Mouse (Mus musculus): ENCODE results near the gene Ccr8. TPM values are rescaled to one million over a fixed set of nuclear protein-coding genes. Genes with fewer than 3 reads are reported as not detected.

Ccr8 gene
- polyA plus RNA-seq, 1 experiment from 2014 or later, result 0.79 TPM

- H3K27me3 ChIP-seq, result no peaks in the 10 kb centered on the region
- no peak overlapping the region for H3K4me2 ChIP-seq
- no peak for ATAC-seq (ENCODE audit: borderline replicate concordance, extremely low read depth, low FRiP score, low TSS enrichment)
- H3K27ac ChIP-seq, result no peak overlapping the region
- no peaks in the 10 kb centered on the region for H3K9me3 ChIP-seq
- H3K9ac ChIP-seq, result no peak overlapping the region
- H3K4me3 ChIP-seq, result no peak overlapping the region
- H3K4me1 ChIP-seq, result no peaks in the 10 kb centered on the region
- 17% methylated on average over 3 of the region's 3 CpGs for WGBS
- H3K36me3 ChIP-seq, result no peaks in the 10 kb centered on the region
Observed at GRCm38 (mm10) chr9:120073169-120073568, 18.7 kb upstream of the Ccr8 start.

DNA sequence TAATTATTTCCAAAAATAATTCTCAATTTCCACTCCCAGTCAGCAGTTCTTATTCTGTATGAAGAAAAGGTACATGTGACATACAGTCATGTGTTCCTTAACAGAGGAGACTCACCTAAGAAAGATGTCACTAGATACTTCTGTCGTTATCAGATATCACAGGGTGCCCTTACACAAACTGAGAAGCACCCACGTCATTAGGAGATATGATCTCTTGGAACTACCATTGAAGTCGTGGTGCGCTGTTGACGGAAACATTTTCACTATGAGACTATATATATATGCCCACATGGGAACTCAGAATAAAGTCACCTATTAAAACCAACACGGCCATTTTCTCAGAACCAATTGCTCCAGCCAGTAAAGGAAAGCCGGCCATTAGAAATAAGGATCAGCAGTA lies 17.4 kb upstream of the Ccr8 start:
- ATAC-seq (ENCODE audit: borderline replicate concordance, extremely low read depth, low FRiP score, low TSS enrichment), result no peak
- no peaks in the 10 kb centered on the region for H3K36me3 ChIP-seq
- H3K4me3 ChIP-seq, result no peak overlapping the region
- no peaks in the 10 kb centered on the region for H3K27me3 ChIP-seq
- 78% methylated on average over 7 of the region's 7 CpGs for WGBS
- H3K4me1 ChIP-seq, result no peaks in the 10 kb centered on the region
- H3K9ac ChIP-seq, result no peak overlapping the region
- no peak overlapping the region for H3K27ac ChIP-seq
- H3K4me2 ChIP-seq, result no peak overlapping the region
- H3K9me3 ChIP-seq, result no peaks in the 10 kb centered on the region

GRCm38 (mm10) chr9:120078241-120078640 lies 13.7 kb upstream of the Ccr8 start:
- Histone ChIP-seq H3K36me3 (no peaks in the 10 kb centered on the region), H3K9ac (no peak overlapping the region), H3K9me3 (no peaks in the 10 kb centered on the region), H3K4me2 (no peak overlapping the region), H3K4me3 (no peak overlapping the region), H3K27ac (no peak overlapping the region), H3K27me3 (no peaks in the 10 kb centered on the region), H3K4me1 (no peaks in the 10 kb centered on the region)
- WGBS, result 69% methylated on average over 3 of the region's 3 CpGs
- ATAC-seq (ENCODE audit: borderline replicate concordance, extremely low read depth, low FRiP score, low TSS enrichment), result no peak

DNA sequence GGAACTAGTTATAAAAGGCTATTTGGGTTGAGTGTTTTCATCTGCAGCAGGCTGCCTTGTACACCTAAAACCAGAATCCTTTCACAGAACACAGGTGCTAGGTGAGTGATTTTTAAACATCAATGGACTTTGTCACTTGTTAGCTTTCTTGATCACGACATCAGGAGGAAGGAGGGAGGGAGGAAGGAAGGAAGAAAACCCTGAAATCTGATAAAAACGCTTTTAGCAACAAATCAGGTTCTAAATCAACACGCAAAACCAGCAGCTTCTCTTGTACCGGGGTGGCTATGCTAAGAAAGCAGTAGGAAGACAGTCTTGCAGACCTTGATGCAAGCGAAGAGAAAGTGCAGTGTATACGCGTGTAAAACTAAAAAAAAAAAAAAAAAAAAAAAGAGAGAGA lies 12.0 kb upstream of the Ccr8 start:
- no peak for ATAC-seq (ENCODE audit: borderline replicate concordance, extremely low read depth, low FRiP score, low TSS enrichment)
- no peaks in the 10 kb centered on the region for H3K9me3 ChIP-seq
- H3K36me3 ChIP-seq, result no peaks in the 10 kb centered on the region
- H3K9ac ChIP-seq, result no peak overlapping the region
- no peaks in the 10 kb centered on the region for H3K4me1 ChIP-seq
- no peak overlapping the region for H3K27ac ChIP-seq
- no peak overlapping the region for H3K4me2 ChIP-seq
- 58% methylated on average over 7 of the region's 7 CpGs for WGBS
- H3K4me3 ChIP-seq, result no peak overlapping the region
- H3K27me3 ChIP-seq, result no peaks in the 10 kb centered on the region

- no peak overlapping the region for H3K4me3 ChIP-seq
- H3K4me2 ChIP-seq, result no peak overlapping the region
- H3K9ac ChIP-seq, result no peak overlapping the region
- H3K36me3 ChIP-seq, result no peaks in the 10 kb centered on the region
- H3K27me3 ChIP-seq, result no peaks in the 10 kb centered on the region
- H3K27ac ChIP-seq, result no peak overlapping the region
- WGBS, result 68% methylated on average over 8 of the region's 8 CpGs
- no peak for ATAC-seq (ENCODE audit: borderline replicate concordance, extremely low read depth, low FRiP score, low TSS enrichment)
- H3K9me3 ChIP-seq, result no peaks in the 10 kb centered on the region
- no peaks in the 10 kb centered on the region for H3K4me1 ChIP-seq
Observed at GRCm38 (mm10) chr9:120080546-120081108, 11.3 kb upstream of the Ccr8 start.

- no peaks in the 10 kb centered on the region for H3K36me3 ChIP-seq
- no peaks in the 10 kb centered on the region for H3K9me3 ChIP-seq
- no peak overlapping the region for H3K27ac ChIP-seq
- no peak overlapping the region for H3K4me2 ChIP-seq
- no peak overlapping the region for H3K4me3 ChIP-seq
- WGBS, result 71% methylated on average over 6 of the region's 6 CpGs
- no peaks in the 10 kb centered on the region for H3K4me1 ChIP-seq
- no peaks in the 10 kb centered on the region for H3K27me3 ChIP-seq
- no peak for ATAC-seq (ENCODE audit: borderline replicate concordance, extremely low read depth, low FRiP score, low TSS enrichment)
- H3K9ac ChIP-seq, result no peak overlapping the region
Observed at GRCm38 (mm10) chr9:120081247-120081646, 10.7 kb upstream of the Ccr8 start.

- no peak for ATAC-seq (ENCODE audit: borderline replicate concordance, extremely low read depth, low FRiP score, low TSS enrichment)
- H3K9ac ChIP-seq, result no peak overlapping the region
- WGBS, result 72% methylated on average over 5 of the region's 5 CpGs
- no peaks in the 10 kb centered on the region for H3K4me1 ChIP-seq
- H3K4me2 ChIP-seq, result no peak overlapping the region
- H3K9me3 ChIP-seq, result no peaks in the 10 kb centered on the region
- H3K4me3 ChIP-seq, result no peak overlapping the region
- no peak overlapping the region for H3K27ac ChIP-seq
- H3K36me3 ChIP-seq, result no peaks in the 10 kb centered on the region
- no peaks in the 10 kb centered on the region for H3K27me3 ChIP-seq
Observed at GRCm38 (mm10) chr9:120081967-120082366, 9.9 kb upstream of the Ccr8 start.

- Histone ChIP-seq H3K4me3 (no peak overlapping the region), H3K36me3 (no peaks in the 10 kb centered on the region), H3K9me3 (no peaks in the 10 kb centered on the region), H3K4me1 (no peaks in the 10 kb centered on the region), H3K27ac (no peak overlapping the region), H3K9ac (no peak overlapping the region), H3K27me3 (no peaks in the 10 kb centered on the region), H3K4me2 (no peak overlapping the region)
- 83% methylated on average over 4 of the region's 4 CpGs for WGBS
- no peak for ATAC-seq (ENCODE audit: borderline replicate concordance, extremely low read depth, low FRiP score, low TSS enrichment)
Observed at GRCm38 (mm10) chr9:120082691-120083090, 9.2 kb upstream of the Ccr8 start.

DNA sequence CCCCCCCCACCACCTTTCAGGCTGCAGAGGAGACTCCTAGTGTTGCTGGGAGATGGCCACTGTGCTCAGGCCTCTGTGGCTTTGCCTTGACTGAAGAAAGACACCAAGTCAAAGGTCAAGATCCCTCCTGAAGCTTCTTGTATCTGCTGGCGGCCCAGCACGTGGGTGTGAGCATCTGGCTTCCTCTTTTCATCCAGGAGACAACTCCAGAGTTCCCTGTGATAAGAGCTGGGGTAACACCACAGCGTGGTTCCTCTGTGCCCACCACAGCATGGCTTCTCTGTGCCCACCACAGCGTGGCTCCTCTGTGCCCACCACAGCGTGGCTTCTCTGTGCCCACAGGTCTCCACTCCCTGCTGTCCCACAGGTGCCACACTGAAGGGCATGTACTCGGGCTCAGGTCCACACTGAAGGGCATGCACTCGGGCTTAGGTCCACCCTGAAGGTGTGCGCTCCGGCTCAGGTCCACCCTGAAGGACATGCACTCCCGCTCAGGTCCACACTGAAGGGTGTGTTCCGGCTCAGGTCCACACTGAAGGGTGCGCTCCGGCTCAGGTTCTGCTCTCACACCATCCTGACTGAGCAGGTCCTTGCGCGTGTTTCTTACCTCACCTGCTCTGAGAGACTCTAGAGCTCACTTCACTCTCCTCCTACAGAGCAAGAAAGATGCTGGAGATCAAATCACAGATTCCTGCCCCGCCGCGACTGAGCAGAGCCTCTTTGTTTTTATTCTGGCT lies 8.6 kb upstream of the Ccr8 start:
- H3K9ac ChIP-seq, result no peak overlapping the region
- H3K27ac ChIP-seq, result no peak overlapping the region
- ATAC-seq (ENCODE audit: borderline replicate concordance, extremely low read depth, low FRiP score, low TSS enrichment), result no peak
- H3K27me3 ChIP-seq, result no peaks in the 10 kb centered on the region
- H3K4me3 ChIP-seq, result no peak overlapping the region
- no peaks in the 10 kb centered on the region for H3K4me1 ChIP-seq
- H3K4me2 ChIP-seq, result no peak overlapping the region
- no peaks in the 10 kb centered on the region for H3K9me3 ChIP-seq
- H3K36me3 ChIP-seq, result no peaks in the 10 kb centered on the region
- 73% methylated on average over 18 of the region's 18 CpGs for WGBS

- WGBS, result 79% methylated on average over 9 of the region's 9 CpGs
- H3K27me3 ChIP-seq, result no peaks in the 10 kb centered on the region
- H3K9me3 ChIP-seq, result no peaks in the 10 kb centered on the region
- no peak for ATAC-seq (ENCODE audit: borderline replicate concordance, extremely low read depth, low FRiP score, low TSS enrichment)
- no peak overlapping the region for H3K27ac ChIP-seq
- H3K9ac ChIP-seq, result no peak overlapping the region
- no peaks in the 10 kb centered on the region for H3K4me1 ChIP-seq
- no peak overlapping the region for H3K4me3 ChIP-seq
- no peak overlapping the region for H3K4me2 ChIP-seq
- no peaks in the 10 kb centered on the region for H3K36me3 ChIP-seq
Observed at GRCm38 (mm10) chr9:120084406-120084805, 7.5 kb upstream of the Ccr8 start.

GRCm38 (mm10) chr9:120089125-120089524 lies 2.8 kb upstream of the Ccr8 start:
- Histone ChIP-seq H3K27ac (no peak overlapping the region), H3K4me3 (no peak overlapping the region), H3K9me3 (no peaks in the 10 kb centered on the region), H3K27me3 (no peaks in the 10 kb centered on the region), H3K4me2 (no peak overlapping the region), H3K36me3 (no peaks in the 10 kb centered on the region), H3K4me1 (no peaks in the 10 kb centered on the region), H3K9ac (no peak overlapping the region)
- ATAC-seq (ENCODE audit: borderline replicate concordance, extremely low read depth, low FRiP score, low TSS enrichment), result no peak
- 84% methylated on average over 7 of the region's 7 CpGs for WGBS

DNA sequence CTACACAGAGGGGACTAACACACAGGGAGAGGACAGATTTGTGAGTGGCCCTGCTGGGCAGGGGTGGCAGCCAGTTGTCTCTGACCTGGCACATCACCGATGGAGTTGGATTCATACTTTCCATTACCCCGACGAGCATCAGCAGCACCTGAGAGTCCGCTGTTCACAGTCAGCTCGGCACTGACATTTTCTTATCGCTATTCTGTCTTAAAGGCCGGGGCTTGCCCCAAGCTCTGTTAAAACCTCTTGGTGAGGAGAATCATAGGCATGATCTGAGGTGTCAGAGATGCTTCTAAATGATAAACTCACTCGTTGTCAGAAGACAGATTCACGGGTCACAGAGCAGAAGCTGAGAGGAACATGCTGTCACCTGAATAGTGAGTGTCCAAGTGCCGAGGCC lies 828 bp upstream of the Ccr8 start:
- 67% methylated on average over 10 of the region's 10 CpGs for WGBS
- no peaks in the 10 kb centered on the region for H3K36me3 ChIP-seq
- H3K27me3 ChIP-seq, result no peaks in the 10 kb centered on the region
- H3K9me3 ChIP-seq, result no peaks in the 10 kb centered on the region
- H3K4me1 ChIP-seq, result no peaks in the 10 kb centered on the region
- H3K4me2 ChIP-seq, result no peak overlapping the region
- H3K9ac ChIP-seq, result no peak overlapping the region
- H3K27ac ChIP-seq, result no peak overlapping the region
- H3K4me3 ChIP-seq, result no peak overlapping the region
- ATAC-seq (ENCODE audit: borderline replicate concordance, extremely low read depth, low FRiP score, low TSS enrichment), result no peak
